Mouse (Mus musculus): ENCODE measurements around the gene Selenon. TPM values are rescaled to one million over a fixed set of nuclear protein-coding genes. Genes with fewer than 3 reads are reported as not detected.
A peak's percentile ranks its signal among the peaks of the same experiment; 100 is the strongest.

Selenon gene
- polyA plus RNA-seq, 1 experiment from 2014 or later = 7.9 TPM

GRCm38 (mm10) chr4:134569205-134569604 lies 17.2 kb upstream of the Selenon start:
- H3K36me3 ChIP-seq (ENCODE audit: control insufficient read depth, insufficient read depth) = no peaks in the 10 kb centered on the region
- 72% methylated on average over 6 of the region's 6 CpGs for WGBS

GRCm38 (mm10) chr4:134567377-134568226 lies 15.6 kb upstream of the Selenon start:
- peaks cover 18% of the 10 kb centered on the region for H3K4me1 ChIP-seq (replicated peaks; ENCODE audit: control insufficient read depth, insufficient read depth, low read length)
- no peaks in the 10 kb centered on the region for H3K9me3 ChIP-seq (ENCODE audit: control insufficient read depth, low read length)
- H3K36me3 ChIP-seq (ENCODE audit: control insufficient read depth, insufficient read depth) = no peaks in the 10 kb centered on the region
- peak overlapping the region; percentile 39; the same call in 1 of the 2 replicates for H3K27ac ChIP-seq (ENCODE audit: low read length)
- 11% methylated on average over 19 of the region's 19 CpGs for WGBS
- no peaks in the 10 kb centered on the region for H3K27me3 ChIP-seq (replicated peaks; ENCODE audit: control insufficient read depth, insufficient read depth, low read length)
- no peak overlapping the region for H3K4me3 ChIP-seq (replicated peaks; ENCODE audit: low read length)
- no peak overlapping the region for H3K4me2 ChIP-seq (ENCODE audit: low read length)
- H3K9ac ChIP-seq (replicated peaks; ENCODE audit: low read depth, low read length) = peak overlapping the region; percentile 32
- peak; percentile 79 for ATAC-seq

More at GRCm38 (mm10) chr4:134569205-134569604, 17.2 kb upstream of the Selenon start:
- Histone ChIP-seq H3K27ac (ENCODE audit: low read length) (no peak overlapping the region), H3K27me3 (replicated peaks; ENCODE audit: control insufficient read depth, insufficient read depth, low read length) (no peaks in the 10 kb centered on the region), H3K9me3 (ENCODE audit: control insufficient read depth, low read length) (no peaks in the 10 kb centered on the region), H3K4me1 (replicated peaks; ENCODE audit: control insufficient read depth, insufficient read depth, low read length) (peaks cover 18% of the 10 kb centered on the region), H3K4me2 (ENCODE audit: low read length) (no peak overlapping the region), H3K4me3 (replicated peaks; ENCODE audit: low read length) (no peak overlapping the region), H3K9ac (replicated peaks; ENCODE audit: low read depth, low read length) (no peak overlapping the region)
- ATAC-seq = no peak

GRCm38 (mm10) chr4:134564093-134564492 lies 12.1 kb upstream of the Selenon start:
- Histone ChIP-seq H3K9me3 (ENCODE audit: control insufficient read depth, low read length) (no peaks in the 10 kb centered on the region), H3K4me3 (replicated peaks; ENCODE audit: low read length) (no peak overlapping the region), H3K9ac (replicated peaks; ENCODE audit: low read depth, low read length) (no peak overlapping the region), H3K27me3 (replicated peaks; ENCODE audit: control insufficient read depth, insufficient read depth, low read length) (no peaks in the 10 kb centered on the region), H3K27ac (ENCODE audit: low read length) (no peak overlapping the region), H3K4me1 (replicated peaks; ENCODE audit: control insufficient read depth, insufficient read depth, low read length) (peaks cover 10% of the 10 kb centered on the region), H3K36me3 (ENCODE audit: control insufficient read depth, insufficient read depth) (no peaks in the 10 kb centered on the region), H3K4me2 (ENCODE audit: low read length) (no peak overlapping the region)
- no peak for ATAC-seq
- 90% methylated on average over 6 of the region's 6 CpGs for WGBS

GRCm38 (mm10) chr4:134563624-134564023 lies 11.7 kb upstream of the Selenon start:
- no peak for ATAC-seq
- 91% methylated on average over 16 of the region's 16 CpGs for WGBS

DNA sequence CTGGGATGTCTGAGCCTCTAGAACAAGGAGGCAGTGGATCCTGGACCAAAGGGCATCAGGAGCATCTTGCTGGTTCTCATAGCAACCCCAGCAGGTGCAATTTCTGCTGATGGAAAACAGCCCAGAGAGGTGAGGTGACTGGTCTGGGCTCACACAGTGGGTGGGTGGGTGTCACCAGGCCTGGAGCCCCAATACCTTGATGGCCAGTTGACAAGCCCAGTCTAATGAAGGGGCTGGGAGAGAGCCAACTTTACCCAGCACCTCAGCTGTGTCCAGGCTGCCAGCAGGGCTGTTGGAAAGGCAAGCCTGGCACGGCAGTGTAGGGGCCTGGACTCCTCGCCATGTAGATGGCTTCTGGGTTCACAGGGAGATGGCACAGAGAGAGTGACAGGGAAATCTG lies 10.0 kb upstream of the Selenon start:
- H3K4me3 ChIP-seq (replicated peaks; ENCODE audit: low read length) = no peak overlapping the region
- 75% methylated on average over 2 of the region's 2 CpGs for WGBS
- no peak overlapping the region for H3K27ac ChIP-seq (ENCODE audit: low read length)
- H3K36me3 ChIP-seq (ENCODE audit: control insufficient read depth, insufficient read depth) = no peaks in the 10 kb centered on the region
- no peaks in the 10 kb centered on the region for H3K27me3 ChIP-seq (replicated peaks; ENCODE audit: control insufficient read depth, insufficient read depth, low read length)
- no peak overlapping the region for H3K9ac ChIP-seq (replicated peaks; ENCODE audit: low read depth, low read length)
- no peak for ATAC-seq
- peaks cover 3% of the 10 kb centered on the region; the same call in 1 of the 2 replicates for H3K4me1 ChIP-seq (replicated peaks; ENCODE audit: control insufficient read depth, insufficient read depth, low read length)
- H3K4me2 ChIP-seq (ENCODE audit: low read length) = no peak overlapping the region
- no peaks in the 10 kb centered on the region for H3K9me3 ChIP-seq (ENCODE audit: control insufficient read depth, low read length)

More at GRCm38 (mm10) chr4:134563624-134564023, 11.7 kb upstream of the Selenon start:
- no peak overlapping the region for H3K9ac ChIP-seq (replicated peaks; ENCODE audit: low read depth, low read length)
- no peak overlapping the region for H3K27ac ChIP-seq (ENCODE audit: low read length)
- H3K4me3 ChIP-seq (replicated peaks; ENCODE audit: low read length) = no peak overlapping the region
- H3K36me3 ChIP-seq (ENCODE audit: control insufficient read depth, insufficient read depth) = no peaks in the 10 kb centered on the region
- no peaks in the 10 kb centered on the region for H3K27me3 ChIP-seq (replicated peaks; ENCODE audit: control insufficient read depth, insufficient read depth, low read length)
- H3K4me1 ChIP-seq (replicated peaks; ENCODE audit: control insufficient read depth, insufficient read depth, low read length) = peaks cover 10% of the 10 kb centered on the region
- H3K9me3 ChIP-seq (ENCODE audit: control insufficient read depth, low read length) = no peaks in the 10 kb centered on the region
- no peak overlapping the region for H3K4me2 ChIP-seq (ENCODE audit: low read length)

GRCm38 (mm10) chr4:134560699-134561098 lies 8.7 kb upstream of the Selenon start:
- no peaks in the 10 kb centered on the region for H3K27me3 ChIP-seq (replicated peaks; ENCODE audit: control insufficient read depth, insufficient read depth, low read length)
- no peaks in the 10 kb centered on the region for H3K9me3 ChIP-seq (ENCODE audit: control insufficient read depth, low read length)
- no peak overlapping the region for H3K9ac ChIP-seq (replicated peaks; ENCODE audit: low read depth, low read length)
- 85% methylated on average over 8 of the region's 8 CpGs for WGBS
- peaks cover 3% of the 10 kb centered on the region; the same call in 1 of the 2 replicates for H3K4me1 ChIP-seq (replicated peaks; ENCODE audit: control insufficient read depth, insufficient read depth, low read length)
- no peaks in the 10 kb centered on the region for H3K36me3 ChIP-seq (ENCODE audit: control insufficient read depth, insufficient read depth)
- ATAC-seq = no peak
- H3K27ac ChIP-seq (ENCODE audit: low read length) = no peak overlapping the region
- no peak overlapping the region for H3K4me3 ChIP-seq (replicated peaks; ENCODE audit: low read length)
- H3K4me2 ChIP-seq (ENCODE audit: low read length) = no peak overlapping the region

GRCm38 (mm10) chr4:134559154-134559553 lies 7.2 kb upstream of the Selenon start:
- H3K27ac ChIP-seq (ENCODE audit: low read length) = no peak overlapping the region
- no peak overlapping the region for H3K4me2 ChIP-seq (ENCODE audit: low read length)
- H3K4me1 ChIP-seq (replicated peaks; ENCODE audit: control insufficient read depth, insufficient read depth, low read length) = peaks cover 3% of the 10 kb centered on the region; the same call in 1 of the 2 replicates
- no peaks in the 10 kb centered on the region for H3K36me3 ChIP-seq (ENCODE audit: control insufficient read depth, insufficient read depth)
- 83% methylated on average over 7 of the region's 7 CpGs for WGBS
- H3K9me3 ChIP-seq (ENCODE audit: control insufficient read depth, low read length) = no peaks in the 10 kb centered on the region
- H3K9ac ChIP-seq (replicated peaks; ENCODE audit: low read depth, low read length) = no peak overlapping the region
- H3K27me3 ChIP-seq (replicated peaks; ENCODE audit: control insufficient read depth, insufficient read depth, low read length) = no peaks in the 10 kb centered on the region
- no peak overlapping the region for H3K4me3 ChIP-seq (replicated peaks; ENCODE audit: low read length)
- no peak for ATAC-seq

DNA sequence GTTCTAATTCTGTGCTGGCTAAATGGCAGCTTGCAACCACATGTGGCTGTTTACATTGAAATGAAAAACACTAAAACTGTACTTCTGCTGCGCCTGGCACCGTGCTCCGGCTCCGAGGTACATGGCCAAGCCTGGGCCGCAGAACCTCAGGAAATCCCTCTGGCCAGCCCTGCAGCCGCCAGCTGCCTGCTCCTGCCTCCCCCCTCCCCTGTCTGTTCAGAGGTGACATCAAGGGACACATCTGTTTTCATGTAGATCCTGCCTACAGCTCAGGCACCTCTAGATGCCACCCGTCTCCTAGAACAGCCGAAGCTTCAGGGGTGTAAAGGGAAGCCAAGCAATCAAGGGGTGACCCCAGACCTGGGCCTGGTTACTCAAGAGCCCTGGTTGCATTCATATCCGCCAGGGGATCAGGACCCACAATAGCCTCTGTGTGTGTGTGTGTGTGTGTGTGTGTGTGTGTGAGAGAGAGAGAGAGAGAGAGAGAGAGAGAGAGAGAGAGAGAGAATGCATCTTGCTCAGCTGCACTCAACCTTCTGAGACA lies 6.7 kb upstream of the Selenon start:
- Histone ChIP-seq H3K4me3 (replicated peaks; ENCODE audit: low read length) (no peak overlapping the region), H3K9me3 (ENCODE audit: control insufficient read depth, low read length) (no peaks in the 10 kb centered on the region), H3K27ac (ENCODE audit: low read length) (no peak overlapping the region), H3K4me1 (replicated peaks; ENCODE audit: control insufficient read depth, insufficient read depth, low read length) (peaks cover 3% of the 10 kb centered on the region; the same call in 1 of the 2 replicates), H3K27me3 (replicated peaks; ENCODE audit: control insufficient read depth, insufficient read depth, low read length) (no peaks in the 10 kb centered on the region), H3K36me3 (ENCODE audit: control insufficient read depth, insufficient read depth) (no peaks in the 10 kb centered on the region), H3K4me2 (ENCODE audit: low read length) (no peak overlapping the region), H3K9ac (replicated peaks; ENCODE audit: low read depth, low read length) (no peak overlapping the region)
- ATAC-seq = no peak
- WGBS = 49% methylated on average over 9 of the region's 9 CpGs

GRCm38 (mm10) chr4:134557626-134558249 lies 5.8 kb upstream of the Selenon start:
- H3K27ac ChIP-seq (ENCODE audit: low read length) = no peak overlapping the region
- no peak overlapping the region for H3K9ac ChIP-seq (replicated peaks; ENCODE audit: low read depth, low read length)
- WGBS = 14% methylated on average over 12 of the region's 16 CpGs
- H3K4me1 ChIP-seq (replicated peaks; ENCODE audit: control insufficient read depth, insufficient read depth, low read length) = peaks cover 3% of the 10 kb centered on the region; the same call in 1 of the 2 replicates
- no peaks in the 10 kb centered on the region for H3K9me3 ChIP-seq (ENCODE audit: control insufficient read depth, low read length)
- no peak overlapping the region for H3K4me2 ChIP-seq (ENCODE audit: low read length)
- no peaks in the 10 kb centered on the region for H3K36me3 ChIP-seq (ENCODE audit: control insufficient read depth, insufficient read depth)
- no peak overlapping the region for H3K4me3 ChIP-seq (replicated peaks; ENCODE audit: low read length)
- no peak for ATAC-seq
- no peaks in the 10 kb centered on the region for H3K27me3 ChIP-seq (replicated peaks; ENCODE audit: control insufficient read depth, insufficient read depth, low read length)

Measured in forebrain, embryonic 16.5 days (tissue).